Mouse (Mus musculus): ENCODE data around the gene Cdh18.

DNA sequence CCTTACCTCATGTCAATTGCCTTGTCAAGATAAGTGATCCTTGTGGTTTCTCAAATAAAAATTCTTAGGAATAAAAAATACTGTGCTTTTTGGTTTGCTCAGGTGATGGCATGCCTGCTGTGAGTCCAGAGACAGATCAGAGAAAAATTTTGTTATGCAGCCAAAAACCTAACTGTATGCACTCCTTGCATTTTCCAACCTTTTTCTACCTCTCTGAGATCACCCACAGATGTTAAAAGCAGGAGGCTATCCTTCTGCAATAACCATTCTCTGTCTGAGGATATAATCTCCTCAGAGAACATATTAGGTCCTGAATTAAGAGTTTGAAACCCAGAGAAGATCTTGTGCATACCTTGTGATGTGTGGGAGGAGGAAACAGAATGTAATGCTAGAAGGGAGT lies 488.7 kb downstream of the Cdh18 start:
- no peak for TF ChIP-seq POLR2A (IDR thresholded peaks at IDR 0.05; ENCODE audit: control insufficient read depth in 1 of 2, insufficient read depth in 1 of 2, low read depth in 1 of 2, low read length in 2 of 2, poor library complexity in 1 of 2)
- no peak for TF ChIP-seq ZNF384 (IDR thresholded peaks at IDR 0.05; ENCODE audit: low read depth, low read length)
- no peak for TF ChIP-seq MEF2A (IDR thresholded peaks at IDR 0.05; ENCODE audit: extremely low read depth, insufficient replicate concordance, low read depth, low read length, poor library complexity, severe bottlenecking)
- no peak for TF ChIP-seq MYC (IDR thresholded peaks at IDR 0.05; ENCODE audit: low read depth, low read length)
- TF ChIP-seq CTCF (IDR thresholded peaks at IDR 0.05 in 2 of 3, conservative IDR thresholded peaks at IDR 0.05 in 1 of 3; ENCODE audit: control insufficient read depth in 1 of 3, insufficient read depth in 1 of 3, low read depth in 2 of 3, low read length in 3 of 3, poor library complexity in 1 of 3, severe bottlenecking in 1 of 3), result no peak
- no peak for TF ChIP-seq BHLHE40 (IDR thresholded peaks at IDR 0.05; ENCODE audit: borderline replicate concordance, low read depth, low read length)
- no peak for TF ChIP-seq KAT2A (conservative IDR thresholded peaks at IDR 0.05; ENCODE audit: low read depth, low read length)
- TF ChIP-seq JUND (IDR thresholded peaks at IDR 0.05; ENCODE audit: low read depth, low read length), result no peak
